ENCODE assay signal across 26 mouse cellular contexts in the genomic region with DNA sequence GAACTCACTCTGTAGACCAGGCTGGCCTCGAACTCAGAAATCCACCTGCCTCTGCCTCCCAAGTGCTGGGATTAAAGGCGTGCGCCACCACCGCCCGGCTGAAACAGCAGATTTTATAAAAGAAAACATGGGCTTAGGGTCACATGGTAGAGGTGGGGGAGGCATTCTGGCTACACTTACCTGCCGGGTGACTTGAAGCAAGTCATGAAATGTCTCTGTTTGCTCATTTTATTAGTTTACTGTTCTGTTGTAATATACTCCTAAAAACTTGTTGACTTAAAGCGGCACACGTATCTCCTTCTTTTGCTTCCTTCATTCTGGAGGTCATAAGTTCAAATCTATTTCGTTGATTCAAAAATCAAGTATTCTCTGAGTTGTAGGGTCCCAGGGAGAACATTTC.
"Had no signal": no experiment of that assay in that cellular context is flagged by ENCODE, and none has a peak within 500 bp of the region (broad histone marks: within the 10 kb centered on the region; RNA-seq: fewer than 3 reads in every experiment).

No protein-coding gene starts in this region.

- H3K9me3 ChIP-seq: heart, embryonic 13.5 days; heart, embryonic 15.5 days; hindbrain, embryonic 13.5 days; hindbrain, embryonic 15.5 days; kidney, embryonic 15.5 days; limb, embryonic 10.5 days; limb, embryonic 12.5 days had no signal

- H3K4me1 ChIP-seq: hindbrain, embryonic 13.5 days; hindbrain, embryonic 15.5 days had no signal

- H3K4me2 ChIP-seq: heart, embryonic 11.5 days; heart, embryonic 13.5 days; heart, embryonic 15.5 days; hindbrain, embryonic 13.5 days; hindbrain, embryonic 15.5 days; kidney, embryonic 15.5 days; limb, embryonic 12.5 days; liver, embryonic 11.5 days had no signal

- H3K27ac ChIP-seq: heart, adult 2 months; heart, embryonic 13.5 days; heart, embryonic 15.5 days; hindbrain, embryonic 13.5 days; hindbrain, embryonic 15.5 days; hindbrain, postnatal 0 days; kidney, embryonic 15.5 days; kidney, postnatal 0 days; layer of hippocampus, adult 2 months; left cerebral cortex, adult 2 months; limb, embryonic 10.5 days; limb, embryonic 12.5 days had no signal

- H3K4me3 ChIP-seq: heart, adult 2 months; heart, embryonic 13.5 days; heart, embryonic 15.5 days; hindbrain, embryonic 13.5 days; hindbrain, embryonic 15.5 days; kidney, embryonic 15.5 days; layer of hippocampus, adult 2 months; left cerebral cortex, adult 2 months; limb, embryonic 10.5 days; limb, embryonic 12.5 days had no signal

- DNase-seq: forebrain, postnatal 0 days; gastrocnemius, postnatal 14 days; gastrocnemius, postnatal 36 days; heart, adult 11 months; heart, adult 2 months; heart, postnatal 14 days; heart, postnatal 36 days; kidney, adult 11 months; kidney, adult 2 months; kidney, adult 9 months; kidney, postnatal 14 days; kidney, postnatal 36 days; liver had no signal

- ATAC-seq: forebrain, postnatal 0 days; hindbrain, postnatal 0 days had no signal

- H3K9ac ChIP-seq: forebrain, postnatal 0 days; heart, embryonic 13.5 days; heart, embryonic 15.5 days; hindbrain, embryonic 13.5 days; hindbrain, embryonic 15.5 days; kidney, embryonic 15.5 days; limb, embryonic 12.5 days had no signal

- H3K27me3 ChIP-seq: heart, embryonic 13.5 days; heart, embryonic 15.5 days; hindbrain, embryonic 15.5 days; kidney, embryonic 15.5 days; limb, embryonic 12.5 days had no signal

- H3K36me3 ChIP-seq: heart, embryonic 13.5 days; heart, embryonic 15.5 days; hindbrain, embryonic 13.5 days; hindbrain, embryonic 15.5 days; kidney, embryonic 15.5 days; limb, embryonic 10.5 days; limb, embryonic 12.5 days had no signal
